Mouse (Mus musculus): ENCODE data around the gene Sox5. TPM values are rescaled to one million over a fixed set of nuclear protein-coding genes. Genes with fewer than 3 reads are reported as not detected.
A peak's percentile ranks its signal among the peaks of the same experiment; 100 is the strongest.

Gene Sox5
- total and polyA plus RNA-seq, 2 experiments from 2014 or later = 26.2 to 32.9 TPM

- Histone ChIP-seq H3K27me3 (ENCODE audit: insufficient read depth, low read length) (no peaks in the 10 kb centered on the region), H3K4me1 (ENCODE audit: insufficient read depth, low read length) (no peaks in the 10 kb centered on the region), H3K9ac (replicated peaks; ENCODE audit: low read length) (no peak overlapping the region), H3K9me3 (ENCODE audit: low read length) (no peaks in the 10 kb centered on the region), H3K4me2 (ENCODE audit: low read depth, low read length) (peak overlapping the region; percentile 27; the same call in 1 of the 2 replicates), H3K4me3 (ENCODE audit: low read length) (no peak overlapping the region), H3K27ac (no peak overlapping the region), H3K36me3 (ENCODE audit: insufficient read depth, low read length) (no peaks in the 10 kb centered on the region)
- WGBS = 61% methylated on average over 17 of the region's 17 CpGs
- ATAC-seq (no peak), DNase-seq (ENCODE audit: low spot score) (no peak)
- TF ChIP-seq CTCF (IDR thresholded peaks at IDR 0.05; ENCODE audit: low read depth) = no peak
These were observed 394.1 kb downstream of the Sox5 start for GRCm38 (mm10) chr6:144387539-144388255.

- Histone ChIP-seq H3K4me2 (ENCODE audit: low read depth, low read length) (no peak overlapping the region), H3K27ac (no peak overlapping the region), H3K9me3 (ENCODE audit: low read length) (no peaks in the 10 kb centered on the region), H3K27me3 (ENCODE audit: insufficient read depth, low read length) (no peaks in the 10 kb centered on the region), H3K4me3 (ENCODE audit: low read length) (no peak overlapping the region), H3K9ac (replicated peaks; ENCODE audit: low read length) (no peak overlapping the region), H3K4me1 (ENCODE audit: insufficient read depth, low read length) (no peaks in the 10 kb centered on the region), H3K36me3 (ENCODE audit: insufficient read depth, low read length) (no peaks in the 10 kb centered on the region)
- TF ChIP-seq CTCF (IDR thresholded peaks at IDR 0.05; ENCODE audit: low read depth) = no peak
- WGBS = 84% methylated on average over 6 of the region's 6 CpGs
- ATAC-seq (no peak), DNase-seq (ENCODE audit: low spot score) (no peak)
These were observed 401.1 kb downstream of the Sox5 start for GRCm38 (mm10) chr6:144380641-144381040.

- Histone ChIP-seq H3K36me3 (ENCODE audit: insufficient read depth, low read length) (no peaks in the 10 kb centered on the region), H3K27me3 (ENCODE audit: insufficient read depth, low read length) (no peaks in the 10 kb centered on the region), H3K27ac (no peak overlapping the region), H3K9me3 (ENCODE audit: low read length) (no peaks in the 10 kb centered on the region), H3K4me2 (ENCODE audit: low read depth, low read length) (no peak overlapping the region), H3K9ac (replicated peaks; ENCODE audit: low read length) (no peak overlapping the region), H3K4me3 (ENCODE audit: low read length) (no peak overlapping the region), H3K4me1 (ENCODE audit: insufficient read depth, low read length) (no peaks in the 10 kb centered on the region)
- no peak for TF ChIP-seq CTCF (IDR thresholded peaks at IDR 0.05; ENCODE audit: low read depth)
- ATAC-seq = no peak
- 67% methylated on average over 15 of the region's 15 CpGs for WGBS
- no peak for DNase-seq (ENCODE audit: low spot score)
These were observed 401.6 kb downstream of the Sox5 start for GRCm38 (mm10) chr6:144380171-144380570.

GRCm38 (mm10) chr6:144374810-144375209 is 407.0 kb downstream of the Sox5 start:
- H3K4me3 ChIP-seq (ENCODE audit: low read length) = no peak overlapping the region
- no peak for TF ChIP-seq CTCF (IDR thresholded peaks at IDR 0.05; ENCODE audit: low read depth)
- WGBS = 86% methylated on average over 11 of the region's 11 CpGs
- ATAC-seq (no peak), DNase-seq (ENCODE audit: low spot score) (no peak)
- no peaks in the 10 kb centered on the region for H3K36me3 ChIP-seq (ENCODE audit: insufficient read depth, low read length)
- no peaks in the 10 kb centered on the region for H3K9me3 ChIP-seq (ENCODE audit: low read length)
- H3K4me2 ChIP-seq (ENCODE audit: low read depth, low read length) = no peak overlapping the region
- no peak overlapping the region for H3K9ac ChIP-seq (replicated peaks; ENCODE audit: low read length)
- no peak overlapping the region for H3K27ac ChIP-seq
- no peaks in the 10 kb centered on the region for H3K27me3 ChIP-seq (ENCODE audit: insufficient read depth, low read length)
- H3K4me1 ChIP-seq (ENCODE audit: insufficient read depth, low read length) = no peaks in the 10 kb centered on the region

GRCm38 (mm10) chr6:144370699-144371098 is 411.1 kb downstream of the Sox5 start:
- no peak overlapping the region for H3K27ac ChIP-seq
- 55% methylated on average over 10 of the region's 10 CpGs for WGBS
- no peaks in the 10 kb centered on the region for H3K4me1 ChIP-seq (ENCODE audit: insufficient read depth, low read length)
- no peak for TF ChIP-seq CTCF (IDR thresholded peaks at IDR 0.05; ENCODE audit: low read depth)
- H3K27me3 ChIP-seq (ENCODE audit: insufficient read depth, low read length) = no peaks in the 10 kb centered on the region
- H3K9me3 ChIP-seq (ENCODE audit: low read length) = no peaks in the 10 kb centered on the region
- H3K9ac ChIP-seq (replicated peaks; ENCODE audit: low read length) = no peak overlapping the region
- no peak for DNase-seq (ENCODE audit: low spot score)
- no peak overlapping the region for H3K4me3 ChIP-seq (ENCODE audit: low read length)
- no peak for ATAC-seq
- H3K36me3 ChIP-seq (ENCODE audit: insufficient read depth, low read length) = no peaks in the 10 kb centered on the region
- H3K4me2 ChIP-seq (ENCODE audit: low read depth, low read length) = no peak overlapping the region

GRCm38 (mm10) chr6:144367626-144368077 is 414.1 kb downstream of the Sox5 start:
- Histone ChIP-seq H3K9me3 (ENCODE audit: low read length) (no peaks in the 10 kb centered on the region), H3K27ac (no peak overlapping the region), H3K4me3 (ENCODE audit: low read length) (no peak overlapping the region), H3K27me3 (ENCODE audit: insufficient read depth, low read length) (no peaks in the 10 kb centered on the region), H3K9ac (replicated peaks; ENCODE audit: low read length) (no peak overlapping the region), H3K4me1 (ENCODE audit: insufficient read depth, low read length) (no peaks in the 10 kb centered on the region), H3K36me3 (ENCODE audit: insufficient read depth, low read length) (no peaks in the 10 kb centered on the region), H3K4me2 (ENCODE audit: low read depth, low read length) (0 out of 2 replicates have a peak overlapping the region, but pooled peaks have one; percentile 16)
- 54% methylated on average over 11 of the region's 11 CpGs for WGBS
- ATAC-seq (peak; percentile 67), DNase-seq (ENCODE audit: low spot score) (peak; percentile 60)
- no peak for TF ChIP-seq CTCF (IDR thresholded peaks at IDR 0.05; ENCODE audit: low read depth)
